Mouse (Mus musculus): Measurements from ENCODE around the gene Fam178b. TPM values are rescaled to one million over a fixed set of nuclear protein-coding genes. Genes with fewer than 3 reads are reported as not detected.

The Fam178b gene
- total and polyA plus RNA-seq, 3 experiments = not detected

DNA sequence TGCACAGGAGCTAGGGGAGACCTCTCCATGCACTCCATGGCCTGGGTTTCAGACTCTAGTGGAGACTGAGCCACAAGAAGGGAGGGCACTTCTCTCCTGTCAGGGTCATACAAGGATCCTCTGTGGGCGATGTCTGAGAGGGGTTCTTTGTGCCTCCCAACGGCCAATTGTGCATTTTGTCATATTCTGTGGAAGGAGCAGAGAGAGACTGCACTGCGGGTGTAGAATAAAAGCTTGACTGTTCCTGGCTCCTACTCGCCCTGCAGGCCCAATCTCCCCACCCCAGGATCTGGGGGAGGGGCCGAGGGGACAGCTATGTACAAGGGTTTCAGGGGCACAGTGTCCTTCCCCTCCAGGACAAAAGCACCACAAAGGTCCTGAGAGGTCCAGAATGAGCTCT is 49.1 kb downstream of the Fam178b start:
- H3K9me3 ChIP-seq (replicated peaks) = no peaks in the 10 kb centered on the region
- H3K4me1 ChIP-seq (ENCODE audit: insufficient read depth, low read depth, low read length) = no peaks in the 10 kb centered on the region
- ATAC-seq (ENCODE audit: extremely low read depth, insufficient number of reproducible peaks, low FRiP score, poor library complexity, severe bottlenecking) (no peak), DNase-seq (ENCODE audit: low spot score) (no peak)
- peaks cover 41% of the 10 kb centered on the region for H3K27me3 ChIP-seq (ENCODE audit: insufficient read depth, low read length)
- no peak overlapping the region for H3K4me3 ChIP-seq (ENCODE audit: low read depth, low read length)
- no peak for TF ChIP-seq TAL1 (conservative IDR thresholded peaks at IDR 0.05; ENCODE audit: low read depth, low read length)
- no peak for TF ChIP-seq GATA1 (IDR thresholded peaks at IDR 0.05; ENCODE audit: borderline replicate concordance, low read length)
- no peak for TF ChIP-seq GATA2 (IDR thresholded peaks at IDR 0.05; ENCODE audit: borderline replicate concordance, low read depth, low read length)
- no peak for TF ChIP-seq POLR2AphosphoS5 (IDR thresholded peaks at IDR 0.05; ENCODE audit: insufficient replicate concordance, low read depth, low read length)
- no peak for TF ChIP-seq CTCF (IDR thresholded peaks at IDR 0.05; ENCODE audit: low read depth, low read length)
- no peaks in the 10 kb centered on the region for H3K36me3 ChIP-seq (replicated peaks)

GRCm38 (mm10) chr1:36632846-36633245 is 50.1 kb downstream of the Fam178b start:
- no peak for DNase-seq (ENCODE audit: low spot score)
- Histone ChIP-seq H3K9me3 (replicated peaks) (no peaks in the 10 kb centered on the region), H3K4me3 (ENCODE audit: low read depth, low read length) (no peak overlapping the region), H3K4me1 (ENCODE audit: insufficient read depth, low read depth, low read length) (no peaks in the 10 kb centered on the region), H3K27me3 (ENCODE audit: insufficient read depth, low read length) (peaks cover 42% of the 10 kb centered on the region), H3K36me3 (replicated peaks) (no peaks in the 10 kb centered on the region)
- TF ChIP-seq GATA2 (IDR thresholded peaks at IDR 0.05; ENCODE audit: borderline replicate concordance, low read depth, low read length) (no peak), POLR2AphosphoS5 (IDR thresholded peaks at IDR 0.05; ENCODE audit: insufficient replicate concordance, low read depth, low read length) (no peak), TAL1 (conservative IDR thresholded peaks at IDR 0.05; ENCODE audit: low read depth, low read length) (no peak), CTCF (IDR thresholded peaks at IDR 0.05; ENCODE audit: low read depth, low read length) (no peak), GATA1 (IDR thresholded peaks at IDR 0.05; ENCODE audit: borderline replicate concordance, low read length) (no peak)
- no peak for ATAC-seq (ENCODE audit: extremely low read depth, insufficient number of reproducible peaks, low FRiP score, poor library complexity, severe bottlenecking)

DNA sequence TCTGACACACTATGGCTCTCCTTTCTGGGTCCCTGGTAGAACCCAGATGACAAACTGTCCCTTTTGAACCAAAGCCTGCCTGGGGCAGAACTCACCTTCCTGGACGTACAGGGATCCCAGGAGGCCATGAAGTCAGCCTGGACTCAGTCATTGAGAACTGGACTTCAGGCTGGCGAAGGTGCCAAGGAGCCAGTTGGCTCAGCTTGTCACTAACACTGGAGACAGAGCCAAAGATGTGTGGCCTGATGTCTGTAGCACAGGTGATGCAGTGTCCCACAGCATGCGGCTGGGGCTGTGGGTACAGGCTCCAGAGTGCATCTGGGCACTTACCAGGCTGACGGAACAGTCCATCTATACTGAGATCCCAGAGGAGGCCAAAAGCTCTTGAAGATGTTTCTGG is 50.9 kb downstream of the Fam178b start:
- Histone ChIP-seq H3K4me3 (ENCODE audit: low read depth, low read length) (no peak overlapping the region), H3K4me1 (ENCODE audit: insufficient read depth, low read depth, low read length) (no peaks in the 10 kb centered on the region), H3K27me3 (ENCODE audit: insufficient read depth, low read length) (peaks cover 42% of the 10 kb centered on the region), H3K9me3 (replicated peaks) (no peaks in the 10 kb centered on the region), H3K36me3 (replicated peaks) (no peaks in the 10 kb centered on the region)
- ATAC-seq (ENCODE audit: extremely low read depth, insufficient number of reproducible peaks, low FRiP score, poor library complexity, severe bottlenecking) (no peak), DNase-seq (ENCODE audit: low spot score) (no peak)
- TF ChIP-seq GATA2 (IDR thresholded peaks at IDR 0.05; ENCODE audit: borderline replicate concordance, low read depth, low read length) (no peak), CTCF (IDR thresholded peaks at IDR 0.05; ENCODE audit: low read depth, low read length) (no peak), GATA1 (IDR thresholded peaks at IDR 0.05; ENCODE audit: borderline replicate concordance, low read length) (no peak), TAL1 (conservative IDR thresholded peaks at IDR 0.05; ENCODE audit: low read depth, low read length) (no peak), POLR2AphosphoS5 (IDR thresholded peaks at IDR 0.05; ENCODE audit: insufficient replicate concordance, low read depth, low read length) (no peak)

DNA sequence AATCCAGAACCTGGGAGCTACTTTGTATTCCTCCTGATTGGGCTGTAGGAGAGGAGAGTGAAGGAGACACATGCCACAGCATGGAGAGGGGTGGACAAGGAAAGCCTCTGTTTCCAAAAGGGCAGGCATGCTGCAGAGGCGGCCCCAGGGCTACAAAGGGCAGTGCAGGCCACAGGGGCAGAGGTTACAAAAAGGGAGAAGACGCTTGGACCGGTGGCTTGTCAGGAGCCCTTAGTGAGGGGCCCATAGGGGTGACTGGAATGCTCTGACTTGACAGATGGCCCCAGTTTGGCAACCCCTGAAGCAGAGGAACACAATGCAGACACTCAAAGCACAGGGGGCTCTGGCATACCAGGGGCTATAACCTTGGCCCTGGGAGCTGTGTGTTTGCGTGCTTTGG is 51.6 kb downstream of the Fam178b start:
- ATAC-seq (ENCODE audit: extremely low read depth, insufficient number of reproducible peaks, low FRiP score, poor library complexity, severe bottlenecking) (no peak), DNase-seq (ENCODE audit: low spot score) (no peak)
- Histone ChIP-seq H3K4me1 (ENCODE audit: insufficient read depth, low read depth, low read length) (no peaks in the 10 kb centered on the region), H3K9me3 (replicated peaks) (no peaks in the 10 kb centered on the region), H3K4me3 (ENCODE audit: low read depth, low read length) (no peak overlapping the region), H3K27me3 (ENCODE audit: insufficient read depth, low read length) (peaks cover 39% of the 10 kb centered on the region), H3K36me3 (replicated peaks) (no peaks in the 10 kb centered on the region)
- TF ChIP-seq GATA1 (IDR thresholded peaks at IDR 0.05; ENCODE audit: borderline replicate concordance, low read length) (no peak), GATA2 (IDR thresholded peaks at IDR 0.05; ENCODE audit: borderline replicate concordance, low read depth, low read length) (no peak), POLR2AphosphoS5 (IDR thresholded peaks at IDR 0.05; ENCODE audit: insufficient replicate concordance, low read depth, low read length) (no peak), TAL1 (conservative IDR thresholded peaks at IDR 0.05; ENCODE audit: low read depth, low read length) (no peak), CTCF (IDR thresholded peaks at IDR 0.05; ENCODE audit: low read depth, low read length) (no peak)

- Histone ChIP-seq H3K4me1 (ENCODE audit: insufficient read depth, low read depth, low read length) (no peaks in the 10 kb centered on the region), H3K4me3 (ENCODE audit: low read depth, low read length) (no peak overlapping the region), H3K27me3 (ENCODE audit: insufficient read depth, low read length) (peaks cover 45% of the 10 kb centered on the region), H3K9me3 (replicated peaks) (no peaks in the 10 kb centered on the region), H3K36me3 (replicated peaks) (no peaks in the 10 kb centered on the region)
- ATAC-seq (ENCODE audit: extremely low read depth, insufficient number of reproducible peaks, low FRiP score, poor library complexity, severe bottlenecking) (no peak), DNase-seq (ENCODE audit: low spot score) (no peak)
- TF ChIP-seq CTCF (IDR thresholded peaks at IDR 0.05; ENCODE audit: low read depth, low read length) = no peak
- no peak for TF ChIP-seq GATA2 (IDR thresholded peaks at IDR 0.05; ENCODE audit: borderline replicate concordance, low read depth, low read length)
- no peak for TF ChIP-seq POLR2AphosphoS5 (IDR thresholded peaks at IDR 0.05; ENCODE audit: insufficient replicate concordance, low read depth, low read length)
- TF ChIP-seq TAL1 (conservative IDR thresholded peaks at IDR 0.05; ENCODE audit: low read depth, low read length) = no peak
- no peak for TF ChIP-seq GATA1 (IDR thresholded peaks at IDR 0.05; ENCODE audit: borderline replicate concordance, low read length)
These were observed 52.8 kb downstream of the Fam178b start for GRCm38 (mm10) chr1:36630053-36630739.

- H3K9me3 ChIP-seq (replicated peaks) = no peaks in the 10 kb centered on the region
- H3K4me3 ChIP-seq (ENCODE audit: low read depth, low read length) = no peak overlapping the region
- H3K4me1 ChIP-seq (ENCODE audit: insufficient read depth, low read depth, low read length) = no peaks in the 10 kb centered on the region
- ATAC-seq (ENCODE audit: extremely low read depth, insufficient number of reproducible peaks, low FRiP score, poor library complexity, severe bottlenecking) = no peak
- no peak for DNase-seq (ENCODE audit: low spot score)
- H3K36me3 ChIP-seq (replicated peaks) = no peaks in the 10 kb centered on the region
- TF ChIP-seq GATA1 (IDR thresholded peaks at IDR 0.05; ENCODE audit: borderline replicate concordance, low read length) (no peak), GATA2 (IDR thresholded peaks at IDR 0.05; ENCODE audit: borderline replicate concordance, low read depth, low read length) (no peak), CTCF (IDR thresholded peaks at IDR 0.05; ENCODE audit: low read depth, low read length) (no peak), POLR2AphosphoS5 (IDR thresholded peaks at IDR 0.05; ENCODE audit: insufficient replicate concordance, low read depth, low read length) (no peak), TAL1 (conservative IDR thresholded peaks at IDR 0.05; ENCODE audit: low read depth, low read length) (no peak)
- peaks cover 38% of the 10 kb centered on the region for H3K27me3 ChIP-seq (ENCODE audit: insufficient read depth, low read length)
These were observed 54.4 kb downstream of the Fam178b start for GRCm38 (mm10) chr1:36628585-36628984.

Data from G1E (cell line).